Mouse (Mus musculus) telencephalon, adult 2 months (tissue): ENCODE measurements around the gene Mbd5.

ENCODE experiments used
- DNase-seq: peaks from one replicate; pipeline ENCODE4 v3.0.0-alpha.2; 2011; ENCODE audit warnings: low read depth, low spot score

The Mbd5 gene

DNA sequence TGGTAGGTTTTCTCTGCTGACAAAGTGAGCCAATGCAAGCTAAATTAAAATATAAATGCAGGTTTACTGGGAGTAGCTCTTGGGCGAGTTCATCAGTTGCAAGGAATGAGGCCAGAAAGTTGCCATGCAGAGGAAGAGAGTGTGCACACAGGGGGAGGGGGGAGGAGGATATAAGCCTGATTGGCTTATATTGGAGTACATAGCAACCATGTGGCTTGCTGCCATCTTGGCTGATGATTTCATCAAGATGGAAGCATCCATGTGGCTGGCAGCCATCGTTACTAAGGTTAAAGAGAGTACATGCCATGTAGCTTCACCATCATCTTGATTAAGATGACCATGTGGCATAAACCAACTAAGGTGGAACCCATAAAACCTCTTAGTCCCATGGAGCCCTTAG, 395.0 kb downstream of the Mbd5 start:
- no peak for DNase-seq

DNA sequence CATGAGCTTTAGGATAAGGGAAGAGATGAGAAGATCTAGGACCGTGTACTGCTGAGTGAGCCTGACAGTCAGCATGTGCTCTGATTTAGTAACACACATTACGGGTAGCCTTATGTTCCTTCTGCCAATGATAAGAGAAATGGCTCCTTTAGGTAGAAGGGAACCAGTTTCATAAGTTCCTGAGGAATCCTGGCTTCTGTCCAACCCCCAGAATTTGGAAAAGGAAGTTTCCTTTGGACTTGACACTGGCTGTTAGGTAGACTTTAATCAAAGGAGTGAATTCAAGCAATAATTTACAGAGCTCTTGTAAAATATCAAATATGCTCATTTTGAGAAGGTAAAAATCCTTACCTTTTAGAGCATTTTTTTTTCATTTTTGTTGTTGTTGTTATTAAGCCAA, 396.5 kb downstream of the Mbd5 start:
- no peak for DNase-seq

- no peak for DNase-seq
Measured at GRCm38 (mm10) chr2:49349813-49350212, 400.5 kb downstream of the Mbd5 start.

- DNase-seq: no peak
Measured at GRCm38 (mm10) chr2:49350852-49351251, 401.5 kb downstream of the Mbd5 start.

GRCm38 (mm10) chr2:49354066-49354465, 404.8 kb downstream of the Mbd5 start:
- no peak for DNase-seq

GRCm38 (mm10) chr2:49355867-49356266, 406.6 kb downstream of the Mbd5 start:
- DNase-seq: no peak

- DNase-seq: peak; percentile 62
Measured at GRCm38 (mm10) chr2:49358128-49358814, 409.0 kb downstream of the Mbd5 start.

DNA sequence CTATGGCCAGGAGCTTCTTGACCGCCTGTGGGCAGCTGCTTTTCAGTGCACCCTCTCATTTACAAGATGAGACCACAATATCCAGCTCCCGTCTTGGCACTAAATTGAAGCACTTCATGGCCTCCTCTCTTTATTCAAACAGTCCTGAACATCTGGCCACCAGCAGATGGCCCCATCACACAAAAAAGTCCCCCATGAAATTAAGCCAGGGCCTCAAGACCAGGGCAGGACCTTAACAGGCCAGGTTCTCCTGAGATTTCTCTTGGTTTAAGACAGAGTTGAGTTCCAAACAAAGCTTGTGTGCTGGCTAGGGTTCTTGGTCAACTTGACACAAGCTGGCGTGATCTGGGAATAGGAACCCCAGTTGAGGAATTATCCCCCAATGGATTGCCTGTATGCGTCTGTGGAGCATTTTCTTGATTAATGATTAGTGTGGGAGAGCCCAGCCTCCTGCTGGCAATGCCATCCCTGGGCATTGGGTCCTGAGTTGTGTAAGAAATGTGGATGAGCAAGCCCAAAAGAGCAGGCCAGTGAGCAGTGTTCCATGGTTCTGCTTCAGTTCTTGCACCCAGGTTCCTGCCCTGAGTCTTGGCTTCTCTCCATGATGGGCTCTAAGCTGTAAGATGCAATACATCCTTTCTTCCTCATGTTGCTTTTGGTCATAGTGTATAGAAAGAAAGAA, 409.7 kb downstream of the Mbd5 start:
- no peak for DNase-seq

- DNase-seq: no peak
Measured at GRCm38 (mm10) chr2:49359706-49360105, 410.4 kb downstream of the Mbd5 start.

GRCm38 (mm10) chr2:49364546-49364945, 415.2 kb downstream of the Mbd5 start:
- DNase-seq: no peak

GRCm38 (mm10) chr2:49366878-49367545, 417.7 kb downstream of the Mbd5 start:
- DNase-seq: no peak

DNA sequence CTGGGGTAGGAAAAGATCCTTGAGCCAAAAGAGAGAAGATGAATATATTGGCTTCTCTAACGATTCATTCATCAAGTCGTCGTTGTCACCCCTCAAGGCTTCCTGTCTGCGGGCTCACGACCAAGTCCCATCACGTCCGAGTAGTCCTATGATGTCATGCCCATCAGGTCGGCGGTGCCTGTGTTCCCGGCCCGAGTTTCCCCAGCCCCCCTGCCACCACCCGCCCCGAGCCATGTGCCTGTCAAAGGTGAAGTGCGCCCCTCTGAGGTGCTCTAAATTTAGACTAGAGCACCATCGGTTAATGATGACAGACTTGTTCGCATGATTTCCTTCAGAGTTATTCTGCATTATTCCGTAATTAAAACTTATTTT, 418.2 kb downstream of the Mbd5 start:
- no peak for DNase-seq

DNA sequence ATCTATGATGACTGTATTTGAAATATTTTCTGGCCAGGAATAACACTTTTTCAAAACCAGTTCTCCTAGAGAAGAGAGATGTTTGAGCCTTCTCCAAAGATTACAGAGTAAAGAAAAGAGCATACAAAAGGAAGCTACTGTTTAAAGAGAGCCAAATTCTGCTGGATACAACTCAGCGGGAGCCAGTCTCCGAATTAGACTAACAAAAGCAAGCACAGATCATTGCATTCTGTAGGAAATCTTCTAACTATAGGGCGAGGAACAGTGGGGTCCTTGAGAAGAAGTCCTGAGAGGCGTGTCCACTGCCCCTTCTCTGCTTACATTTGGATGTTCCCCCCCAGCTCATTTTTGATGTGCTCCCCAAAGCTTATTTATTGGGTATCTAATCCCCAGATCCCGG, 422.3 kb downstream of the Mbd5 start:
- DNase-seq: no peak

GRCm38 (mm10) chr2:49372586-49372985, 423.3 kb downstream of the Mbd5 start:
- DNase-seq: no peak
